9 mouse cellular contexts compared by ENCODE assay signal in the genomic region with DNA sequence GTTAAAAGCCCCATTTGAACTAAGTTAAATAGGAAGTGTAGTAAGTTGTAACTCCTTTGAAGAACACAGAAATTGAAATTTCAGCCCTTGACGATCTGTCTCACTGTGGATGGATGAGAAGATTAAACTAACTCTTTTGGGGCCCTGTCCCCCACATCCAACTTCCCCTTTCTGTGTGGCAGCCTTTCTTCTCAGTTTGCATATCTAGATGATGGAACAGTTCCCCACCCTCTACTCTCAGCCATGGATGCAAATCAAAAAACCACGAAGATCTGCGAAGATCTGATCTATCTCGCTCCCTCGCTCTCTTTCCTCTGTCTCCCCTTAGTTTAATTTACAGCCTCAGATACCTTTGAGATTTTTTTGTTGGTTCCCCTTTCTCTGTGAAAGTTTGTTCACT.
DNase-seq lines count a peak whose midpoint lies in the region; ATAC-seq lines count a peak whose summit lies in the region.
"Had no signal": no experiment of that assay in that cellular context is flagged by ENCODE, and none has a peak within 500 bp of the region (broad histone marks: within the 10 kb centered on the region; RNA-seq: fewer than 3 reads in every experiment).

No protein-coding gene starts in this region.

- H3K36me3 ChIP-seq in lung, embryonic 16.5 days (ENCODE audit: control insufficient read depth, insufficient read depth, low read length): no peaks in the 10 kb centered on the region
- H3K36me3 ChIP-seq in hindbrain, embryonic 10.5 days: peaks cover 12% of the 10 kb centered on the region
- H3K36me3 ChIP-seq in liver, embryonic 16.5 days (ENCODE audit: control insufficient read depth, insufficient read depth): no peaks in the 10 kb centered on the region

- no peak overlapping the region for H3K27ac ChIP-seq in lung, embryonic 16.5 days (ENCODE audit: low read length)
- H3K27ac ChIP-seq in hindbrain, embryonic 10.5 days: peak overlapping the region; percentile 98
- H3K27ac ChIP-seq in liver, embryonic 16.5 days (ENCODE audit: low read length): no peak overlapping the region

- H3K4me2 ChIP-seq in lung, embryonic 16.5 days (ENCODE audit: low read depth, low read length): peak overlapping the region; percentile 55
- peak overlapping the region; percentile 31 for H3K4me2 ChIP-seq in liver, embryonic 16.5 days (ENCODE audit: low read depth, low read length)

- peaks cover 7% of the 10 kb centered on the region; the same call in 1 of the 2 replicates for H3K4me1 ChIP-seq in lung, embryonic 16.5 days (replicated peaks; ENCODE audit: control insufficient read depth, insufficient read depth, low read length)
- peaks cover 60% of the 10 kb centered on the region for H3K4me1 ChIP-seq in hindbrain, embryonic 10.5 days (replicated peaks)
- H3K4me1 ChIP-seq in liver, embryonic 16.5 days (ENCODE audit: control insufficient read depth, low read depth, low read length): no peaks in the 10 kb centered on the region

- WGBS in lung, embryonic 16.5 days: 37% methylated on average over 5 of the region's 5 CpGs
- 48% methylated on average over 5 of the region's 5 CpGs for WGBS in hindbrain, embryonic 10.5 days
- 6% methylated on average over 5 of the region's 5 CpGs for WGBS in liver, embryonic 16.5 days (ENCODE audit: insufficient replicate concordance)

- ATAC-seq in lung, embryonic 16.5 days (ENCODE audit: low read depth): no peak
- ATAC-seq in liver, embryonic 16.5 days (ENCODE audit: low read depth): no peak
- ATAC-seq: Patski had no signal

- H3K9ac ChIP-seq in lung, embryonic 16.5 days (ENCODE audit: low read length): peak overlapping the region; percentile 54
- H3K9ac ChIP-seq in liver, embryonic 16.5 days (ENCODE audit: low read depth, low read length): no peak overlapping the region

- H3K4me3 ChIP-seq in lung, embryonic 16.5 days (ENCODE audit: low read length): peak overlapping the region; percentile 46
- H3K4me3 ChIP-seq in hindbrain, embryonic 10.5 days: peak overlapping the region; percentile 84
- peak overlapping the region; percentile 10; the same call in 1 of the 2 replicates for H3K4me3 ChIP-seq in liver, embryonic 16.5 days (ENCODE audit: low read depth, low read length)
- H3K4me3 ChIP-seq: megakaryocyte, embryonic 14.5 days had no signal

- no peaks in the 10 kb centered on the region for H3K9me3 ChIP-seq in lung, embryonic 16.5 days (ENCODE audit: control insufficient read depth, low read length)
- H3K9me3 ChIP-seq in hindbrain, embryonic 10.5 days: no peaks in the 10 kb centered on the region
- H3K9me3 ChIP-seq in liver, embryonic 16.5 days (replicated peaks; ENCODE audit: control insufficient read depth, low read length): no peaks in the 10 kb centered on the region
- H3K9me3 ChIP-seq: megakaryocyte, embryonic 14.5 days had no signal

- H3K27me3 ChIP-seq in lung, embryonic 16.5 days (ENCODE audit: control insufficient read depth, insufficient read depth, low read depth, low read length): no peaks in the 10 kb centered on the region
- H3K27me3 ChIP-seq in hindbrain, embryonic 10.5 days (ENCODE audit: insufficient read depth, poor library complexity, severe bottlenecking): no peaks in the 10 kb centered on the region
- H3K27me3 ChIP-seq in liver, embryonic 16.5 days (ENCODE audit: control insufficient read depth, insufficient read depth, low read depth, low read length): peaks cover 4% of the 10 kb centered on the region; the same call in 1 of the 2 replicates

- no peak for DNase-seq in lung, postnatal 25 days (ENCODE audit: low spot score)
- DNase-seq in hindbrain, embryonic 10.5 days (ENCODE audit: low spot score): no peak
- DNase-seq in frontal cortex, postnatal 36 days (ENCODE audit: low spot score in 2 of 2): no peak
- no peak for DNase-seq in cerebellum, adult 11-12 months
- no peak for DNase-seq in layer of hippocampus, adult 8-10 months (ENCODE audit: low spot score in 2 of 2)

Comparison
In these comparisons a context has a peak if more than half of its experiments do, and no peak if none do; other contexts are left out.
1. H3K4me3 ChIP-seq: peak in every context shown above with its lines; median percentile 84 in hindbrain, embryonic 10.5 days; 46 in lung, embryonic 16.5 days; 10 in liver, embryonic 16.5 days.